Mouse (Mus musculus): ENCODE data around the gene Gpr85.
"Not testable (repeated sequence)": the region's sequence is repeated elsewhere in the genome, so short reads cannot be mapped to it uniquely, and the experiment has no call there.

Gene Gpr85

DNA sequence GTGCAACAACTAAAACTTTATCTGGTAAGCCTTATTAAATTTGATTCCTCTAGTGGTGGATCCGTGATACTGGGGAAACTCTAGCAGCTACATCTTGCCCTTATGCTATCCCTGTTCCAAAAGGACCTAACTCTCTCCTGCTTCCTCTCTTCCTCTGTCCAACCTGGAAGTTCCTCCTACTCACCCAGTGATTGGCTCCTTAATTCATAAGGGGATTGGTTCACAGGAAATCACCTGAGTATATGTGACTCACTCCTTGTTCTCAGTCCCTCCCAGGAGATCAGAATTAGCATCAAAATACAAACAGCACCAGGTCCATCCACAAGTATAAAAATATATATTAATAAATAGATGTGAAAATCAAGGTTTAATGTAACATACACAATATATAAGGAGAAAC lies 20.9 kb upstream of the Gpr85 start:
- Histone ChIP-seq H3K4me3 (replicated peaks; ENCODE audit: low read length) (no peak overlapping the region), H3K9me3 (ENCODE audit: low read length) (no peaks in the 10 kb centered on the region), H3K36me3 (ENCODE audit: insufficient read depth, low read length) (peaks cover 20% of the 10 kb centered on the region), H3K27me3 (ENCODE audit: insufficient read depth, low read length) (no peaks in the 10 kb centered on the region), H3K4me1 (replicated peaks; ENCODE audit: low read depth, low read length) (peaks cover 14% of the 10 kb centered on the region; the same call in 1 of the 2 replicates)
- no peak for TF ChIP-seq CTCF (conservative IDR thresholded peaks at IDR 0.05; ENCODE audit: low read length)
- TF ChIP-seq NANOG (IDR thresholded peaks at IDR 0.05; ENCODE audit: borderline replicate concordance, low read length), result no peak
- no peak for TF ChIP-seq POU5F1 (IDR thresholded peaks at IDR 0.05; ENCODE audit: borderline replicate concordance, low read length)

DNA sequence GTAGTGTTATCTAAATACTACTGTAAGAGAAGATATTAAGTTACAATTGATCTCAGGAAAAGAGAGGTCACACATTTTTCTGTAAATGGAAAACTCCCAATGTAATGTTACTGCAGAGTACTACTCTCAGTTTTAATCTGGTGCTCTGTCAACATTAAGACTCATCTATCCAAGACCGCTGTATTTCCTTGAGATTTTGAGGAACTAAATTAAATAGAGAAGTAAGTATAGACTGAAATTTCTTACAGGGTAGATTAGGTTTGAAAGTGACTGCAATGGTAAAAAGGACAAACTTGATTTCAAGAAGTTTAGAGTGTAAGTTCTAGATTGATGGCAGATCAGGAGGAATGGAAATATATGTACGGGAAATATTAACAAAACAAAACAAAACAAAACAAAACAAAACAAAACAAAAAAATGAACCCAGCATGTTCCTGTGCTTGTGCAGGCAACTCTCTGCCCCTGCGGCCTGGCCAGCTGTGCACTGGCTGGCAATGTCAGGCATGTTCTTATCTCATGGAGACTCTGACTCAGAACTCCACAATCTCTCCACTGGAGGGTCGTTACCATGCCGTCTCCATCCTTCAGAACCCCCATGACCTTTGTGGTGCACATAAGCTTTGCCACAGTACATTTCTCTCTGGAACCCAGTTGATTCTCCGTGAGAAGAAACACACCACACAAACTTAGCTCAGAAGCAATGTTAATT lies 20.3 kb upstream of the Gpr85 start:
- Histone ChIP-seq H3K36me3 (ENCODE audit: insufficient read depth, low read length) (peaks cover 16% of the 10 kb centered on the region), H3K4me3 (replicated peaks; ENCODE audit: low read length) (no peak overlapping the region), H3K27me3 (ENCODE audit: insufficient read depth, low read length) (no peaks in the 10 kb centered on the region), H3K4me1 (replicated peaks; ENCODE audit: low read depth, low read length) (peaks cover 14% of the 10 kb centered on the region; the same call in 1 of the 2 replicates), H3K9me3 (ENCODE audit: low read length) (no peaks in the 10 kb centered on the region)
- no peak for TF ChIP-seq CTCF (conservative IDR thresholded peaks at IDR 0.05; ENCODE audit: low read length)

DNA sequence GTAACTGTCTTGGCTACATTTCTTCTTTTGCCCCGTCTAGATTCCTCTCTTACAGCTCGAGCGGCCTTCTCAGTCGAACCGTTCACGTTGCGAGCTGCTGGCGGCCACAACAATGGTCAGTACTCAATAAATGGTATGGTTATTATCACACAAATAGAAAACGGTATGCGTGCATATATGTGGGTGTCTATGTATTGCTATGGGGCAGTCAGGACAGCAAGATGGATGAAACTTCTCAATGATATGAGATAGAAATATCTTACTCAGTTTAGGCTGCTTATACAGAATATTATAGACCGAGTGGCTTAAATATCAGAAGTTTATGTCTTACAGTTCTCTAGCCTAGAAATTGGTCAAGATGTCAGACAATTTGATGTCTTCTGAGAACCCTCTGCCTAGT lies 14.5 kb upstream of the Gpr85 start:
- Histone ChIP-seq H3K4me1 (replicated peaks; ENCODE audit: low read depth, low read length) (peaks cover 22% of the 10 kb centered on the region), H3K9me3 (ENCODE audit: low read length) (no peaks in the 10 kb centered on the region), H3K27me3 (ENCODE audit: insufficient read depth, low read length) (no peaks in the 10 kb centered on the region), H3K4me3 (replicated peaks; ENCODE audit: low read length) (peak overlapping the region; percentile 74), H3K36me3 (ENCODE audit: insufficient read depth, low read length) (0 out of 2 replicates have a peak, but pooled peaks cover 2% of the 10 kb centered on the region)
- TF ChIP-seq CTCF (conservative IDR thresholded peaks at IDR 0.05; ENCODE audit: low read length), result no peak

DNA sequence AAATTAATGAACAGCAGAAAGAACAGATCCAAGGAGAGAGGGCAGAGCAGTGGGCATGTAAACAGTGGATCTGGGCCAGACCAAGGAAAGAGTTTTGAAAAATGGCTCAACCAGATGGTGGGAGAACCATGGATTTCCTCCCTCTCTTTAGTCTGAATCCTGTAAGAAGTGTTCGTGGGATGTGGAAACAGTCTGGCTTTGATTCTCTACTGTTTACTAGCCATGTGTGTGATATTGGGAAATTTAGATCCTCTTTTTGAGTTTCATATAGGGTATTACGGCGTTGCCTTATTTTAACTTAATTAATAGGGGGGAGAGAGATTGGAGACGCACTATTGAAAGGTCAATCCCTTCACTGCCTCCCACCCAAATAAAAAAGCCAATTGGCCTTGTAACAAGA lies 13.5 kb upstream of the Gpr85 start:
- TF ChIP-seq NANOG (IDR thresholded peaks at IDR 0.05; ENCODE audit: borderline replicate concordance, low read length) (no peak), CTCF (conservative IDR thresholded peaks at IDR 0.05; ENCODE audit: low read length) (no peak), POU5F1 (IDR thresholded peaks at IDR 0.05; ENCODE audit: borderline replicate concordance, low read length) (no peak)
- Histone ChIP-seq H3K9me3 (ENCODE audit: low read length) (no peaks in the 10 kb centered on the region), H3K27me3 (ENCODE audit: insufficient read depth, low read length) (no peaks in the 10 kb centered on the region), H3K4me3 (replicated peaks; ENCODE audit: low read length) (no peak overlapping the region), H3K36me3 (ENCODE audit: insufficient read depth, low read length) (no peaks in the 10 kb centered on the region), H3K4me1 (replicated peaks; ENCODE audit: low read depth, low read length) (peaks cover 22% of the 10 kb centered on the region)

DNA sequence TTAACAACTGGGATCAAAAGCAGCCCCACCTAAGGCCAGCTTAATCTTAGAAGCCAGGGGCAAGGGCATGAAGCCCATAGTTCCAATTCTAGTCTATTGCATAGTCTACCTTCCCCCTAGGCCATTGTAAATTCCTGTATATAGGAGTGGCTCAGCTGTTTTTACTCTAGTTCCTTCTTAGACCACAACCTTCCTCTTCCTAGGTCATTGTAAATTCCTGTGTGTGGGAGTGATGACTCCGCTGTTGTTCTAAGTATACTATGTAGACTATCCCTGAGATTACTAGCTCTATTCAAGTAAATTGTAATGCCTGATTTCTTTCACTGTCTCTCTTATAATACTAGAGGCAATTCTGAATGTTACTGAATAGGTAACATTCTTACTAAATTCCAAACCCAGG lies 6.3 kb upstream of the Gpr85 start:
- H3K36me3 ChIP-seq (ENCODE audit: insufficient read depth, low read length); H3K9me3 ChIP-seq (ENCODE audit: low read length); H3K4me3 ChIP-seq (replicated peaks; ENCODE audit: low read length); H3K4me1 ChIP-seq (replicated peaks; ENCODE audit: low read depth, low read length); H3K27me3 ChIP-seq (ENCODE audit: insufficient read depth, low read length): not testable (repeated sequence)

DNA sequence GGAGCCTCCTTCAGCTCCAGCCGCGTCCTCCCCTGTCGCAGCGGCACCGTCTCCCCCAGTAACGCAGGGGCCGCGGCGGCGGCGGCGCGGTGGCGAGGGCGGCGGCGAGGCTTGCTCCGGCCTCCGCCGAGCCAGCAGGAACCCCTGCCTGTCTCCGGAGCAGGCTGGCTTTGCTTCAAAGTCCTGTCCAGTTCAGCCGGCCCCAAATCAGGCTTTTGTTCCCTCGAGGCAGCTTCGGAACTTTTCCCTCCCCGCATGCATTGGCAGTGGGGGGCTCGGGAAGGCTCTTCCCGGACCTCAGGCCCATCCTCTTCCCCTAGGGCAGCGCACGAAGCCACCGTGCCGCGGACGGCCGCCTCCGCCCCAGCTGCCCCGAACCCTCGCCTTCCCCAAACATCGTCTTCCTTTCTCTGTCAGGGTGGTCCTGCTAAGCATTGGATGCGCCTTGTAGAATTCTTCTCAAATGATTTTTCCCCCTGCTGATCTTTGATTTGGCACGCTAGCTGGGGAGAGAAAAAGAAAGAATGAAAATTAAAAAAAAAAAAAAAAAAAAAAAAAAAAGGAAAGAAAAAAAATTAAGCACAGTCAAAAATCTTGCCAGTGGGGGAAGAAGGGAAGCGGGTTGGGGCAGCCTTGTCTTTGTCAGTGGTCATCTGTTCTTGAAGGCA lies 931 bp downstream of the Gpr85 start:
- Histone ChIP-seq H3K4me1 (replicated peaks; ENCODE audit: low read depth, low read length) (peaks cover 13% of the 10 kb centered on the region), H3K36me3 (ENCODE audit: insufficient read depth, low read length) (no peaks in the 10 kb centered on the region)
- TF ChIP-seq NANOG (IDR thresholded peaks at IDR 0.05; ENCODE audit: borderline replicate concordance, low read length), result no peak
- no peak for TF ChIP-seq POU5F1 (IDR thresholded peaks at IDR 0.05; ENCODE audit: borderline replicate concordance, low read length)
- no peak for TF ChIP-seq CTCF (conservative IDR thresholded peaks at IDR 0.05; ENCODE audit: low read length)

DNA sequence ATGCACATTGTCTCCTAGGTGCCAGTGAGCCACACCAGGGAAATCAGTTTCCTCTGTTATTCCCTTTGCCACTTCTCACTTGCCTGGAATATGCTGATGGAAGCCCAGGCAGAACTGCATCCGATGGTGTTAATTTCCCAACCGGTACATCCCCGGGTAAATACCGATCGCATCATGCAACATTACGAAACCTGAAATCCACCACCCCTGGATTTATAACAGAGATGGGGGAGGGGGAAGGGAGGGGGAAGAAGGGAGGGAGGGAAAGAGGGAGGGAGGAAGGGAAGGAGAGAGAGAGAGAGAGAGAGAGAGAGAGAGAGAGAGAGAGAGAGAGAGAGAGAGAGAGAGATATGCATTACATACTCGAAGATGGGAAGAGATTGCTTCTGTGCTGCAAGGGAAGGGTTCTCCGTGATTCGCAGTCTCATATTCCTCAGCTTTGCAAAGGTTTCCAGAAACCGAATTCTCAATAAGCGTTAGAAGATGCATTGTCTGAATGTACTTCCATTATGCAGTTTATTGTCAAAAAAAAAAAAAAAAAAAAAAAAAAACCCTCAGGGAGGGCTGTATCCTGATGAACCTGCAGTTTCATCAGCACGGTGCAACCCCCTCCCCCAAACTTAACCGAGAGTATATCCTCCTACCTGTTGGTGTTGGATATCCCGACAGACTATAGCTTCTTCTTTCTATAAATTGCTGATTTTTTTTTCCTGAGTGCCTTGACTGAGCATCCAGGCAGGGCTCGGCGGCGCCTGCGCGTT lies 1.6 kb downstream of the Gpr85 start:
- TF ChIP-seq NANOG (IDR thresholded peaks at IDR 0.05; ENCODE audit: borderline replicate concordance, low read length), result no peak
- TF ChIP-seq POU5F1 (IDR thresholded peaks at IDR 0.05; ENCODE audit: borderline replicate concordance, low read length), result no peak
- TF ChIP-seq CTCF (conservative IDR thresholded peaks at IDR 0.05; ENCODE audit: low read length), result no peak
- peaks cover 31% of the 10 kb centered on the region for H3K27me3 ChIP-seq (ENCODE audit: insufficient read depth, low read length)
- no peaks in the 10 kb centered on the region for H3K9me3 ChIP-seq (ENCODE audit: low read length)
- peak overlapping the region; percentile 80 for H3K4me3 ChIP-seq (replicated peaks; ENCODE audit: low read length)
- peaks cover 13% of the 10 kb centered on the region for H3K4me1 ChIP-seq (replicated peaks; ENCODE audit: low read depth, low read length)
- H3K36me3 ChIP-seq (ENCODE audit: insufficient read depth, low read length), result no peaks in the 10 kb centered on the region

More for the DNA sequence above, 931 bp downstream of the Gpr85 start:
- Histone ChIP-seq H3K27me3 (ENCODE audit: insufficient read depth, low read length) (peaks cover 31% of the 10 kb centered on the region), H3K4me3 (replicated peaks; ENCODE audit: low read length) (peak overlapping the region; percentile 80), H3K9me3 (ENCODE audit: low read length) (no peaks in the 10 kb centered on the region)

DNA sequence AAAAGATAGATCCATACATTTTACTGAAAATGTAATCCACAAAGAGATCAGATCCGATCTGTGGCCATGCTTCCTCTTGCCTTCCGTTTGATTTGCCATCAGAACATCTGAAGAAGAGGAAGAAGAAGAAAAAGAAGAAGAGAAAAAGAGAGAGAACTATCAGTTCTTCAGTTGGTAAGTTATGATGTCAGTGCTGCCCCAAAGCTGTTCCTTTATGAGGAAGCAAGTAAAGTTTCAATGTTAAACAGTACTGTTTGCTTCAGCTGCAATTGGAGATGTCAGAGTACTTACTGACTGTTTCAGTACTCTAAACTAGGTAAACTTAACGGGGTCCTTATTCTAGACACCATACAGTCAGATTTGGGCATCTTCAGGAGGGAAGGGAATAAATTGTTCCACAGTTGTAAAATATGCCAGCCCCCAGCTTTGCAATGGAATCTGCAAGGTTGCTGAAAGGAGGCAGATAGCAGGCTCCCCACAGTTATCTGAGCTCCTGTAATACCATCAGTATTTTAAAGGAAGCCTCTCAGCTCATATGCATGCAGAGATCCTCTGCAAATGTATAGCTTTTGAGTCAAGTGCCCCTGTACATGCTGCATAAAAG lies 2.7 kb downstream of the Gpr85 start:
- Histone ChIP-seq H3K27me3 (ENCODE audit: insufficient read depth, low read length) (peaks cover 31% of the 10 kb centered on the region), H3K4me1 (replicated peaks; ENCODE audit: low read depth, low read length) (peaks cover 13% of the 10 kb centered on the region), H3K36me3 (ENCODE audit: insufficient read depth, low read length) (no peaks in the 10 kb centered on the region), H3K4me3 (replicated peaks; ENCODE audit: low read length) (no peak overlapping the region), H3K9me3 (ENCODE audit: low read length) (no peaks in the 10 kb centered on the region)
- TF ChIP-seq CTCF (conservative IDR thresholded peaks at IDR 0.05; ENCODE audit: low read length) (no peak), POU5F1 (IDR thresholded peaks at IDR 0.05; ENCODE audit: borderline replicate concordance, low read length) (no peak), NANOG (IDR thresholded peaks at IDR 0.05; ENCODE audit: borderline replicate concordance, low read length) (no peak)
